Mouse (Mus musculus): Measurements from ENCODE around the gene Cnbp. TPM values are rescaled to one million over a fixed set of nuclear protein-coding genes. Genes with fewer than 3 reads are reported as not detected.

The Cnbp gene
- 100 to 1,000 TPM; 255 to 275 TPM for total RNA-seq (2021)
- long read RNA-seq, experiment 1, transcript Cnbp-208 (5 exons, 2,175 nt): major isoform, 133 of 354 reads
- long read RNA-seq, experiment 1, transcript Cnbp-203 (5 exons, 1,661 nt): minor isoform, 115 of 354 reads
- long read RNA-seq, experiment 1, transcript Cnbp-209 (5 exons, 1,614 nt): minor isoform, 10 of 354 reads
- long read RNA-seq, experiment 1, transcript Cnbp-201 (5 exons, 2,178 nt): minor isoform, 51 of 354 reads
- long read RNA-seq, experiment 1, partial matches to known transcripts: 9 of 354 reads
- long read RNA-seq, experiment 1, other reads (novel, unspliced or antisense): 32 of 354 reads
- long read RNA-seq, experiment 2, transcript Cnbp-209 (5 exons, 1,614 nt): minor isoform, 6 of 232 reads
- long read RNA-seq, experiment 2, transcript Cnbp-203 (5 exons, 1,661 nt): minor isoform, 58 of 232 reads
- long read RNA-seq, experiment 2, transcript Cnbp-201 (5 exons, 2,178 nt): minor isoform, 33 of 232 reads
- long read RNA-seq, experiment 2, transcript Cnbp-208 (5 exons, 2,175 nt): major isoform, 93 of 232 reads
- long read RNA-seq, experiment 2, partial matches to known transcripts: 7 of 232 reads
- long read RNA-seq, experiment 2, other reads (novel, unspliced or antisense): 30 of 232 reads

- Histone ChIP-seq H3K4me3 (peak within 1 kb of the TSS; percentile 91), H3K27ac (peak within 1 kb of the TSS; percentile 99)
- TF ChIP-seq CTCF (IDR thresholded peaks at IDR 0.05): no peak
- intact Hi-C loops (cut with DNase I): loop anchor here (2.0 to 5.0 kb wide), 2 partner anchors 36 to 131 kb away; partner anchors contain the start of genes Copg1 and H1fx
- DNase-seq (ENCODE audit: extremely low spot score in 1 of 2, low spot score in 2 of 2): peak; percentile 97 to 98
Observed at GRCm38 (mm10) chr6:87850900-87851614, at the start of gene Cnbp. Cnbp (minus strand) TSS chr6:87851106.

- Histone ChIP-seq H3K4me3 (no peak overlapping the region), H3K27ac (no peak overlapping the region)
- intact Hi-C loops (cut with DNase I): loop anchor here (10.0 kb wide), 1 partner anchor 617 kb away; the partner anchor contains the start of gene Sec61a1
- no peak for TF ChIP-seq CTCF (IDR thresholded peaks at IDR 0.05)
- no peak for DNase-seq (ENCODE audit: extremely low spot score in 1 of 2, low spot score in 2 of 2)
Observed at GRCm38 (mm10) chr6:87898028-87898427, 47.1 kb upstream of the Cnbp start.

GRCm38 (mm10) chr6:87893931-87894330 is 43.0 kb upstream of the Cnbp start:
- no peak for DNase-seq (ENCODE audit: extremely low spot score in 1 of 2, low spot score in 2 of 2)
- no peak overlapping the region for H3K4me3 ChIP-seq
- no peak overlapping the region for H3K27ac ChIP-seq
- intact Hi-C loops (cut with DNase I): loop anchor here (10.0 kb wide), 1 partner anchor 621 kb away; the partner anchor contains the start of gene Sec61a1
- TF ChIP-seq CTCF (IDR thresholded peaks at IDR 0.05): no peak

GRCm38 (mm10) chr6:87887594-87888233 is 36.8 kb upstream of the Cnbp start, which contains the start of gene Copg1:
Copg1 (plus strand) TSS chr6:87887814.
- intact Hi-C loops (cut with DNase I): loop anchor here (2.0 to 5.0 kb wide), 2 partner anchors 37 to 110 kb away; partner anchors contain the start of gene Cnbp
- peak; percentile 100 for DNase-seq (ENCODE audit: extremely low spot score in 1 of 2, low spot score in 2 of 2)
- H3K4me3 ChIP-seq: peak within 1 kb of the TSS; percentile 79
- peak within 1 kb of the TSS; percentile 85 for H3K27ac ChIP-seq
- TF ChIP-seq CTCF (IDR thresholded peaks at IDR 0.05): peak; percentile 98

GRCm38 (mm10) chr6:87886721-87887120 is 35.8 kb upstream of the Cnbp start:
- DNase-seq (ENCODE audit: extremely low spot score in 1 of 2, low spot score in 2 of 2): no peak
- H3K4me3 ChIP-seq: no peak overlapping the region
- intact Hi-C loops (cut with DNase I): loop anchor here (2.0 to 5.0 kb wide), 2 partner anchors 36 to 111 kb away; partner anchors contain the start of gene Cnbp
- H3K27ac ChIP-seq: no peak overlapping the region
- no peak for TF ChIP-seq CTCF (IDR thresholded peaks at IDR 0.05)

GRCm38 (mm10) chr6:87882816-87883215 is 31.9 kb upstream of the Cnbp start:
- TF ChIP-seq CTCF (IDR thresholded peaks at IDR 0.05): no peak
- H3K4me3 ChIP-seq: no peak overlapping the region
- H3K27ac ChIP-seq: no peak overlapping the region; the same call in 1 of the 2 replicates
- peak; percentile 76 to 82 for DNase-seq (ENCODE audit: extremely low spot score in 1 of 2, low spot score in 2 of 2)
- intact Hi-C loops (cut with DNase I): no loop called here

GRCm38 (mm10) chr6:87882221-87882620 is 31.3 kb upstream of the Cnbp start:
- Histone ChIP-seq H3K27ac (no peak overlapping the region; the same call in 1 of the 2 replicates), H3K4me3 (no peak overlapping the region)
- no peak for DNase-seq (ENCODE audit: extremely low spot score in 1 of 2, low spot score in 2 of 2)
- intact Hi-C loops (cut with DNase I): no loop called here
- TF ChIP-seq CTCF (IDR thresholded peaks at IDR 0.05): no peak

GRCm38 (mm10) chr6:87879628-87880027 is 28.7 kb upstream of the Cnbp start:
- no peak for DNase-seq (ENCODE audit: extremely low spot score in 1 of 2, low spot score in 2 of 2)
- H3K27ac ChIP-seq: no peak overlapping the region
- intact Hi-C loops (cut with DNase I): no loop called here
- no peak overlapping the region for H3K4me3 ChIP-seq
- TF ChIP-seq CTCF (IDR thresholded peaks at IDR 0.05): no peak

GRCm38 (mm10) chr6:87879010-87879409 is 28.1 kb upstream of the Cnbp start:
- H3K27ac ChIP-seq: no peak overlapping the region
- H3K4me3 ChIP-seq: no peak overlapping the region
- no peak for TF ChIP-seq CTCF (IDR thresholded peaks at IDR 0.05)
- DNase-seq (ENCODE audit: extremely low spot score in 1 of 2, low spot score in 2 of 2): no peak
- intact Hi-C loops (cut with DNase I): no loop called here

- intact Hi-C loops (cut with DNase I): no loop called here
Observed at GRCm38 (mm10) chr6:87876068-87876643, 25.2 kb upstream of the Cnbp start.

GRCm38 (mm10) chr6:87875562-87875961 is 24.7 kb upstream of the Cnbp start:
- no peak overlapping the region for H3K4me3 ChIP-seq
- TF ChIP-seq CTCF (IDR thresholded peaks at IDR 0.05): no peak
- intact Hi-C loops (cut with DNase I): no loop called here
- no peak for DNase-seq (ENCODE audit: extremely low spot score in 1 of 2, low spot score in 2 of 2)
- H3K27ac ChIP-seq: no peak overlapping the region

More at GRCm38 (mm10) chr6:87876068-87876643, 25.2 kb upstream of the Cnbp start:
- DNase-seq (ENCODE audit: extremely low spot score in 1 of 2, low spot score in 2 of 2): no peak
- H3K4me3 ChIP-seq: no peak overlapping the region
- TF ChIP-seq CTCF (IDR thresholded peaks at IDR 0.05): no peak
- no peak overlapping the region for H3K27ac ChIP-seq
